Mouse (Mus musculus): Measurements from ENCODE around the gene Cit. TPM values are rescaled to one million over a fixed set of nuclear protein-coding genes. Genes with fewer than 3 reads are reported as not detected.

The Cit gene
- total and polyA plus RNA-seq, 2 experiments: 0.43 to 0.74 TPM

DNA sequence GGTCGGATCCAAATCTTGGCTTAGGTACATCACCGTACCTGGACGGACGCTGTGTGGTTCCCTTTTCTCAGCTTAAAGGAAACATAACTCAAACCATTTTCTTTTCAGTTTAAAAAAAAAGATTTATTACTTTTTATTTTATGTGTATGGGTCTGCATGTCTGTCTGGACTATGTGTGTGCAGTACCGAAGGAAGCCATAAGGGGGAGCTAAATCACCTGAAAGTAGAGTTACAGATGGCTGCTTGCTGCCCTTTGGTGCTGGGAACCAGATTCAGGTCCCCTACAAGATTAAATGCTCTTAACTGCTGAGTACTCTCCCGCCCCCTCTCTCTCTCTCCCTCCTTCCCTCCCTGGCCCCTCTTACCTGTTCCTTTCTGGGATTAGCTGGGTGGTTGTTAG is 112.1 kb downstream of the Cit start:
- no peak for DNase-seq (ENCODE audit: extremely low read depth, low read depth, low spot score)
- Histone ChIP-seq H3K27ac (replicated peaks; ENCODE audit: insufficient read depth, low read depth, low read length) (no peak overlapping the region), H3K36me3 (ENCODE audit: control insufficient read depth, insufficient read depth, low read length) (no peaks in the 10 kb centered on the region)

DNA sequence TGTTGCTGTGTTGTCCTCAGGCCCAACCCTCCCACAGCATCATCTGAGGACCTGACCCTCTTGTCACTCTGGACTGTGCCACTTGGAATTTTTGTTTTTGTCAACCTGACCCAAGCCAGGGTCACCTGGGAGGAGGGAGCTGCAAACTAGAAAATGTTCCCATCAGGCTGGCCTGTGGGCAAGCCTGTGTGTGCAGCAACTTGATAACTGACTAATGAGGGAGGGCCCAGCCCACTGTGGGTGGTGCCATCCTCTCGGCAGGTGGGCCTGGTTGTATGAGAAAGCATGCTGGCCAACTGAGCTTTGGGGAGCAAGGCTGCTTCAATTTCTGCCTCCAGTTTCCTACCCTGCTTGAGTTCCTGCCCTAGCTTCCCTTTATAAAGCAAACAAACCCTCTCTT is 113.3 kb downstream of the Cit start:
- no peak for DNase-seq (ENCODE audit: extremely low read depth, low read depth, low spot score)
- no peaks in the 10 kb centered on the region for H3K27me3 ChIP-seq (ENCODE audit: control insufficient read depth, insufficient read depth, low read length)
- H3K4me1 ChIP-seq (ENCODE audit: control insufficient read depth, insufficient read depth, low read length): no peaks in the 10 kb centered on the region
- H3K27ac ChIP-seq (replicated peaks; ENCODE audit: insufficient read depth, low read depth, low read length): no peak overlapping the region
- H3K79me2 ChIP-seq (ENCODE audit: control insufficient read depth, insufficient read depth, low read length): no peaks in the 10 kb centered on the region
- H3K9ac ChIP-seq (ENCODE audit: low read depth, low read length): no peak overlapping the region
- 95% methylated on average over 1 of the region's 1 CpGs for WGBS
- no peak for TF ChIP-seq CTCF (IDR thresholded peaks at IDR 0.05; ENCODE audit: low read depth, low read length)
- TF ChIP-seq POLR2A (IDR thresholded peaks at IDR 0.05; ENCODE audit: extremely low read depth, insufficient read depth, low read length): no peak
- H3K4me3 ChIP-seq (ENCODE audit: insufficient read depth, low read depth, low read length): no peak overlapping the region
- no peaks in the 10 kb centered on the region for H3K36me3 ChIP-seq (ENCODE audit: control insufficient read depth, insufficient read depth, low read length)

More for the DNA sequence above, 112.1 kb downstream of the Cit start:
- no peak for TF ChIP-seq CTCF (IDR thresholded peaks at IDR 0.05; ENCODE audit: low read depth, low read length)
- no peak for TF ChIP-seq POLR2A (IDR thresholded peaks at IDR 0.05; ENCODE audit: extremely low read depth, insufficient read depth, low read length)
- no peaks in the 10 kb centered on the region for H3K27me3 ChIP-seq (ENCODE audit: control insufficient read depth, insufficient read depth, low read length)
- 98% methylated on average over 6 of the region's 6 CpGs for WGBS
- H3K79me2 ChIP-seq (ENCODE audit: control insufficient read depth, insufficient read depth, low read length): no peaks in the 10 kb centered on the region
- no peak overlapping the region for H3K4me3 ChIP-seq (ENCODE audit: insufficient read depth, low read depth, low read length)
- no peaks in the 10 kb centered on the region for H3K4me1 ChIP-seq (ENCODE audit: control insufficient read depth, insufficient read depth, low read length)
- no peak overlapping the region for H3K9ac ChIP-seq (ENCODE audit: low read depth, low read length)

DNA sequence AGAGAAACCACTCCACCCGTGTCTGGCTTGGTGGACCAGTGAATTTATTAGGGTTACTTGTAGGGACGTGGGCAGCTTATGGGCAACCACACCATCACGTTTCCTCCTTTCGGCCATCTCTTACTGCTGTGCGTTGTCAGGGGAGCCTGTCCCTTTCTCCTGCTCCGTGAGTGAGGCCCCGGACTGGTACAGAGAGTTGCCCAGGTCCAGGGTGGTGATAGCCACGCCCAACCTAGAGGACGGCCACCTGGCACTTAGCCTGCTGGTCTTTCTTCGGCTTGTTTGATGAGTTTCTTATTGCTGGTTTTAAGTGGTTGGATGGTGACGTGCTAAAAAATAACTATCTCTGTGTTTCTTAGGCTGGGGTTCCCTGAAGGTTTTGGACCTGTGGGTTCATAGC is 113.7 kb downstream of the Cit start:
- Histone ChIP-seq H3K36me3 (ENCODE audit: control insufficient read depth, insufficient read depth, low read length) (no peaks in the 10 kb centered on the region), H3K27me3 (ENCODE audit: control insufficient read depth, insufficient read depth, low read length) (no peaks in the 10 kb centered on the region)

DNA sequence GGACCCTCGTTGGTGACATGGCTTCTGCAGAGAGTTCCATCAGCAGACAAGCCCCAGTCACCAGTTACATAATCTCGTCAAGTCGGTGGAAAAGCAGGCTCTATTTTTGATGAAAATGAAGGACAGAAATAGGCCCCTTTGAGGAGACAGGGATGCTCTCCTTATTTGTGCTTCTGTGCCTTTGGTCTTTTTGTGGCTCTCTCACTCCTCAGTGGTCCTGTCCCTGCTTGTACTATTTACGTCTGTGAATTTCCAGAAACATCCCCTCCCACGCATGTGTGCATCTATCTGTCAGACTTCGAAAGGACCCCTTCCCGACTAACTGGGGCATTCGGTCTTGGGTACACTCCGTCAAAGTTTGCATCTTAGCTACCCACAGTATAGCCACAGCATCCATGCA is 116.7 kb downstream of the Cit start:
- Histone ChIP-seq H3K36me3 (ENCODE audit: control insufficient read depth, insufficient read depth, low read length) (no peaks in the 10 kb centered on the region), H3K27ac (replicated peaks; ENCODE audit: insufficient read depth, low read depth, low read length) (no peak overlapping the region), H3K4me3 (ENCODE audit: insufficient read depth, low read depth, low read length) (no peak overlapping the region), H3K79me2 (ENCODE audit: control insufficient read depth, insufficient read depth, low read length) (no peaks in the 10 kb centered on the region), H3K4me1 (ENCODE audit: control insufficient read depth, insufficient read depth, low read length) (no peaks in the 10 kb centered on the region), H3K27me3 (ENCODE audit: control insufficient read depth, insufficient read depth, low read length) (no peaks in the 10 kb centered on the region), H3K9ac (ENCODE audit: low read depth, low read length) (no peak overlapping the region)
- no peak for DNase-seq (ENCODE audit: extremely low read depth, low read depth, low spot score)
- no peak for TF ChIP-seq POLR2A (IDR thresholded peaks at IDR 0.05; ENCODE audit: extremely low read depth, insufficient read depth, low read length)
- no peak for TF ChIP-seq CTCF (IDR thresholded peaks at IDR 0.05; ENCODE audit: low read depth, low read length)
- WGBS: 91% methylated on average over 9 of the region's 9 CpGs

More for the DNA sequence above, 113.7 kb downstream of the Cit start:
- TF ChIP-seq CTCF (IDR thresholded peaks at IDR 0.05; ENCODE audit: low read depth, low read length) (no peak), POLR2A (IDR thresholded peaks at IDR 0.05; ENCODE audit: extremely low read depth, insufficient read depth, low read length) (no peak)
- H3K4me3 ChIP-seq (ENCODE audit: insufficient read depth, low read depth, low read length): no peak overlapping the region
- no peak overlapping the region for H3K27ac ChIP-seq (replicated peaks; ENCODE audit: insufficient read depth, low read depth, low read length)
- no peak overlapping the region for H3K9ac ChIP-seq (ENCODE audit: low read depth, low read length)
- DNase-seq (ENCODE audit: extremely low read depth, low read depth, low spot score): no peak
- no peaks in the 10 kb centered on the region for H3K4me1 ChIP-seq (ENCODE audit: control insufficient read depth, insufficient read depth, low read length)
- H3K79me2 ChIP-seq (ENCODE audit: control insufficient read depth, insufficient read depth, low read length): no peaks in the 10 kb centered on the region
- WGBS: 89% methylated on average over 11 of the region's 11 CpGs

DNA sequence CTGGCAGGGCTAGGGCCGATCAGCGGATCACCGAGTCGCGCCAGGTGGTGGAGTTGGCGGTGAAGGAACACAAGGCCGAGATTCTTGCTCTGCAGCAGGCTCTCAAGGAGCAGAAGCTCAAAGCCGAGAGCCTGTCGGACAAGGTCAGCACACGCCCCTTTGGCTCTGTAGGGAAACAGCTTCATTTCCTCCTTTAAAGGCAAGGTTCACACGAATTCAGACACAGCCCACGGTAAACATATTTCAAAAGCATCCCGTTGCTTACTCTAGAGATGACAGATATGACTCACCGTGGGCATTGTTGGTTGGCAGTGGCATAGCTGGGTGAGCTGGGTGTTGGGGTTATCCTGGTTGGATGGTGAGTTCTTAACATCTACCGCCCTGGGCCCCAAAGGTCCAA is 126.2 kb downstream of the Cit start:
- TF ChIP-seq CTCF (IDR thresholded peaks at IDR 0.05; ENCODE audit: low read depth, low read length) (no peak), POLR2A (IDR thresholded peaks at IDR 0.05; ENCODE audit: extremely low read depth, insufficient read depth, low read length) (no peak)
- no peaks in the 10 kb centered on the region for H3K79me2 ChIP-seq (ENCODE audit: control insufficient read depth, insufficient read depth, low read length)
- H3K9ac ChIP-seq (ENCODE audit: low read depth, low read length): no peak overlapping the region
- H3K27ac ChIP-seq (replicated peaks; ENCODE audit: insufficient read depth, low read depth, low read length): no peak overlapping the region
- no peak overlapping the region for H3K4me3 ChIP-seq (ENCODE audit: insufficient read depth, low read depth, low read length)
- H3K4me1 ChIP-seq (ENCODE audit: control insufficient read depth, insufficient read depth, low read length): no peaks in the 10 kb centered on the region
- DNase-seq (ENCODE audit: extremely low read depth, low read depth, low spot score): no peak
- no peaks in the 10 kb centered on the region for H3K36me3 ChIP-seq (ENCODE audit: control insufficient read depth, insufficient read depth, low read length)
- 65% methylated on average over 15 of the region's 15 CpGs for WGBS
- H3K27me3 ChIP-seq (ENCODE audit: control insufficient read depth, insufficient read depth, low read length): no peaks in the 10 kb centered on the region

DNA sequence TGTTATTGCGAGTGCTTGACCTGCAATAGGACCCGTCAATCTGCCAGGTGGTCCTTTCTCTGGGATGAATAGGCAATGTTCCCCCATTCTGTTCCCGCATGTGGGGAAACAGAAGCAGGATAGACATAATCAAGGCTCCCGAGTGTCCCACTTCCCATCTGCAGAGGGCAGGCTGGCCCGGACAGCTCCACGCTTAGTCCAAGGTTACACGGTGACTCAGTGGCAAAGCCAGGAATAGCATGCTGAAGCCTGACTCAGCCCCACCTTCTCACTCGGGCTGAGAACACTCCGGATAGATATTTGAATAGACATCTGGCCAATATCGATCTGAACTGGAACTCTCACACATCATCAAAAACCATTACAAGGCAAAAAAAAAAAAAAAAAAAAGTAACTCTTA is 130.6 kb downstream of the Cit start:
- DNase-seq (ENCODE audit: extremely low read depth, low read depth, low spot score): no peak
- 85% methylated on average over 10 of the region's 10 CpGs for WGBS
- no peak overlapping the region for H3K27ac ChIP-seq (replicated peaks; ENCODE audit: insufficient read depth, low read depth, low read length)
- no peaks in the 10 kb centered on the region for H3K27me3 ChIP-seq (ENCODE audit: control insufficient read depth, insufficient read depth, low read length)
- no peaks in the 10 kb centered on the region for H3K36me3 ChIP-seq (ENCODE audit: control insufficient read depth, insufficient read depth, low read length)
- peaks cover 5% of the 10 kb centered on the region; the same call in 1 of the 2 replicates for H3K4me1 ChIP-seq (ENCODE audit: control insufficient read depth, insufficient read depth, low read length)
- H3K4me3 ChIP-seq (ENCODE audit: insufficient read depth, low read depth, low read length): no peak overlapping the region
- H3K9ac ChIP-seq (ENCODE audit: low read depth, low read length): no peak overlapping the region
- TF ChIP-seq CTCF (IDR thresholded peaks at IDR 0.05; ENCODE audit: low read depth, low read length) (no peak), POLR2A (IDR thresholded peaks at IDR 0.05; ENCODE audit: extremely low read depth, insufficient read depth, low read length) (no peak)
- no peaks in the 10 kb centered on the region for H3K79me2 ChIP-seq (ENCODE audit: control insufficient read depth, insufficient read depth, low read length)
